Mouse (Mus musculus) bone marrow, adult 2 months (tissue): ENCODE results near the gene Xrn2.

Experiments used
- CTCF ChIP-seq: fragments of 200-500 bp; IDR thresholded peaks from 2 replicates; pipeline ENCODE4 v1.5.1; 2011; ENCODE audit warnings: low read length, control low read depth; ENCODE audit not compliant: control insufficient read depth, insufficient read depth
- POLR2A ChIP-seq: fragments of 200-500 bp; IDR thresholded peaks from 2 replicates; pipeline ENCODE4 v1.6.1; 2011; ENCODE audit warnings: low read depth, mild to moderate bottlenecking, control low read depth, low read length, borderline replicate concordance; ENCODE audit not compliant: control insufficient read depth

DNA sequence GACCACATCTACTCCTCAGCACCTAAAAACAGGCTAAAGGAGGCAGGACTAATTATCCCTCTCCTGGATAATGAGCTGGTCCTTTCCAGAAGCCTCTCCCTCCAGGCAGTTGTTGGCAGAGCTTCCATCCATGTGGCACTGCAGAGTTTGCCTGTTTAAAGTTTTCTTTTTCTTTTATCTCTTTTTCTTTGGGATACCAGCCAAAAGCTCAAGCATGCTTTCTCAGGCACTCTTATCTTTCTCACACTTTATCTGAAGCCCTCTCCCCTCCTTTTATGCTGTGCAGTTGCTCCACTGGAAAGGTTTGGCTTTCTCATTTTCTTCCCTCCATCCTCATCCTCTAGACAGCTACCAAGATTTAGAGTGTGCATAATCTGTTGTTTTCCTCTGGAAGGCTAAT lies 26.4 kb upstream of the Xrn2 start:
- TF ChIP-seq POLR2A (no peak), CTCF (no peak)
